Mouse (Mus musculus) myocyte (in vitro differentiated cells): ENCODE data around the gene Pnpla1. TPM values are rescaled to one million over a fixed set of nuclear protein-coding genes. Genes with fewer than 3 reads are reported as not detected.

Experiments
- H3K27me3 ChIP-seq: one replicate; pipeline ENCODE4 v1.6.1; 2011; ENCODE audit not compliant: control insufficient read depth, insufficient read depth, insufficient read length
- H3K36me3 ChIP-seq: one replicate; pipeline ENCODE4 v1.6.1; 2011; ENCODE audit not compliant: control insufficient read depth, insufficient read depth
- H3K4me2 ChIP-seq: one replicate; pipeline ENCODE4 v1.6.1; 2011; ENCODE audit warnings: low read depth, control low read depth
- H3K4me3 ChIP-seq: one replicate; pipeline ENCODE4 v1.5.1; 2011; ENCODE audit warnings: mild to moderate bottlenecking, control low read depth, moderate library complexity
- H3K79me2 ChIP-seq: one replicate; pipeline ENCODE4 v1.6.1; 2011; ENCODE audit not compliant: control insufficient read depth, insufficient read depth
- H3ac ChIP-seq: one replicate; pipeline ENCODE4 v1.6.1; 2011; ENCODE audit not compliant: control insufficient read depth, insufficient read length
- CEBPB ChIP-seq: IDR thresholded peaks from 2 replicates; pipeline ENCODE4 v1.6.1; 2011; ENCODE audit warnings: mild to moderate bottlenecking, moderate library complexity; ENCODE audit not compliant: poor library complexity, insufficient read depth, severe bottlenecking
- E2F4 ChIP-seq: IDR thresholded peaks from one replicate; pipeline ENCODE4 v1.6.1; 2011; ENCODE audit warnings: mild to moderate bottlenecking, control low read depth, moderate library complexity; ENCODE audit not compliant: insufficient read depth
- MAX ChIP-seq: IDR thresholded peaks from one replicate; pipeline ENCODE4 v1.6.1; 2011; ENCODE audit warnings: low read depth, mild to moderate bottlenecking, control low read depth
- MYOD1 ChIP-seq, 3 experiments: IDR thresholded peaks; one replicate each; pipeline ENCODE4 v1.6.1; 2011; ENCODE audit warnings: control low read depth in 2 of 3, low read depth in 2 of 3, mild to moderate bottlenecking in 2 of 3, moderate library complexity in 1 of 3; ENCODE audit not compliant: insufficient read length in 2 of 3, control insufficient read depth in 1 of 3
- MYOG ChIP-seq, 3 experiments: IDR thresholded peaks; one replicate each; pipeline ENCODE4 v1.6.1; 2011; ENCODE audit warnings: control low read depth in 2 of 3, low read depth in 2 of 3, mild to moderate bottlenecking in 2 of 3; ENCODE audit not compliant: insufficient read length in 2 of 3, control insufficient read depth in 1 of 3, insufficient read depth in 1 of 3
- POLR2A ChIP-seq: IDR thresholded peaks from one replicate; pipeline ENCODE4 v1.6.1; 2011; ENCODE audit warnings: low read depth, mild to moderate bottlenecking, control low read depth, moderate library complexity; ENCODE audit not compliant: insufficient read length
- POLR2AphosphoS2 ChIP-seq: IDR thresholded peaks from one replicate; pipeline ENCODE4 v1.6.1; 2011; ENCODE audit warnings: low read depth, control low read depth; ENCODE audit not compliant: insufficient read length
- REST ChIP-seq: IDR thresholded peaks from one replicate; pipeline ENCODE4 v1.6.1; 2011; ENCODE audit warnings: mild to moderate bottlenecking, control low read depth, moderate library complexity; ENCODE audit not compliant: insufficient read depth, insufficient read length
- SRF ChIP-seq: IDR thresholded peaks from one replicate; pipeline ENCODE4 v1.6.1; 2011; ENCODE audit warnings: low read depth; ENCODE audit not compliant: control insufficient read depth, insufficient read length
- TCF12 ChIP-seq: IDR thresholded peaks from one replicate; pipeline ENCODE4 v1.6.1; 2011; ENCODE audit warnings: mild to moderate bottlenecking, control low read depth; ENCODE audit not compliant: poor library complexity, insufficient read depth, severe bottlenecking
- TCF3 ChIP-seq: IDR thresholded peaks from one replicate; pipeline ENCODE4 v1.6.1; 2011; ENCODE audit warnings: low read depth, control low read depth; ENCODE audit not compliant: insufficient read length
- USF1 ChIP-seq: IDR thresholded peaks from one replicate; pipeline ENCODE4 v1.6.1; 2011; ENCODE audit warnings: low read depth, mild to moderate bottlenecking, control low read depth, moderate library complexity
- polyA plus RNA-seq: library from polyadenylated mRNA; unstranded; fragments of >200 nt; fragmentation: generic; extraction: Trizol; gene quantifications from one replicate; pipeline ENCODE4 v1.2.1, GENCODE M21; 2012; ENCODE audit warnings: missing spikeins

Gene Pnpla1
- polyA plus RNA-seq, 1 experiment: not detected

- no peaks in the 10 kb centered on the region for H3K27me3 ChIP-seq
- H3K36me3 ChIP-seq: no peaks in the 10 kb centered on the region
- no peak overlapping the region for H3ac ChIP-seq
- H3K79me2 ChIP-seq: no peaks in the 10 kb centered on the region
- no peak overlapping the region for H3K4me3 ChIP-seq
- TF ChIP-seq REST (no peak), TCF3 (no peak), POLR2A (no peak), MYOD1 (IDR thresholded peaks at IDR 0.05; ENCODE audit: control insufficient read depth in 1 of 3, insufficient read length in 2 of 3, low read depth in 2 of 3) (no peak), MAX (no peak), POLR2AphosphoS2 (no peak), E2F4 (no peak), SRF (no peak), USF1 (no peak)
- no peak overlapping the region for H3K4me2 ChIP-seq
These were observed 47.2 kb downstream of the Pnpla1 start for GRCm38 (mm10) chr17:28905377-28905916.

GRCm38 (mm10) chr17:28907959-28908358 lies 49.7 kb downstream of the Pnpla1 start:
- Histone ChIP-seq H3K36me3 (no peaks in the 10 kb centered on the region), H3K4me2 (no peak overlapping the region), H3K79me2 (no peaks in the 10 kb centered on the region), H3ac (no peak overlapping the region), H3K27me3 (no peaks in the 10 kb centered on the region), H3K4me3 (no peak overlapping the region)
- no peak for TF ChIP-seq MYOG (IDR thresholded peaks at IDR 0.05; ENCODE audit: control insufficient read depth in 1 of 3, insufficient read depth in 1 of 3, insufficient read length in 2 of 3, low read depth in 2 of 3)
- no peak for TF ChIP-seq CEBPB
- no peak for TF ChIP-seq USF1
- TF ChIP-seq POLR2AphosphoS2: no peak
- TF ChIP-seq MYOD1 (IDR thresholded peaks at IDR 0.05; ENCODE audit: control insufficient read depth in 1 of 3, insufficient read length in 2 of 3, low read depth in 2 of 3): no peak
- TF ChIP-seq MAX: no peak
- TF ChIP-seq POLR2A: no peak
- TF ChIP-seq SRF: no peak
- TF ChIP-seq TCF12: no peak

- H3K36me3 ChIP-seq: no peaks in the 10 kb centered on the region
- H3K27me3 ChIP-seq: no peaks in the 10 kb centered on the region
- H3K4me3 ChIP-seq: no peak overlapping the region
- H3K4me2 ChIP-seq: no peak overlapping the region
- TF ChIP-seq REST (no peak), MYOG (IDR thresholded peaks at IDR 0.05; ENCODE audit: control insufficient read depth in 1 of 3, insufficient read depth in 1 of 3, insufficient read length in 2 of 3, low read depth in 2 of 3) (no peak), CEBPB (no peak), TCF3 (no peak), E2F4 (no peak), POLR2A (no peak), USF1 (no peak), MAX (no peak), POLR2AphosphoS2 (no peak), SRF (no peak)
- H3ac ChIP-seq: no peak overlapping the region
- H3K79me2 ChIP-seq: no peaks in the 10 kb centered on the region
These were observed 51.2 kb downstream of the Pnpla1 start for GRCm38 (mm10) chr17:28909252-28909941.

GRCm38 (mm10) chr17:28910139-28910538 lies 51.9 kb downstream of the Pnpla1 start:
- Histone ChIP-seq H3ac (no peak overlapping the region), H3K4me2 (no peak overlapping the region)
- TF ChIP-seq E2F4 (no peak), USF1 (no peak), CEBPB (no peak), MYOD1 (IDR thresholded peaks at IDR 0.05; ENCODE audit: control insufficient read depth in 1 of 3, insufficient read length in 2 of 3, low read depth in 2 of 3) (no peak), POLR2AphosphoS2 (no peak), MAX (no peak), MYOG (IDR thresholded peaks at IDR 0.05; ENCODE audit: control insufficient read depth in 1 of 3, insufficient read depth in 1 of 3, insufficient read length in 2 of 3, low read depth in 2 of 3) (no peak), TCF12 (no peak), POLR2A (no peak), SRF (no peak), REST (no peak), TCF3 (no peak)

GRCm38 (mm10) chr17:28913200-28913599 lies 55.0 kb downstream of the Pnpla1 start:
- Histone ChIP-seq H3K4me2 (no peak overlapping the region), H3ac (no peak overlapping the region), H3K4me3 (no peak overlapping the region), H3K79me2 (no peaks in the 10 kb centered on the region), H3K36me3 (no peaks in the 10 kb centered on the region), H3K27me3 (no peaks in the 10 kb centered on the region)
- TF ChIP-seq MYOG (IDR thresholded peaks at IDR 0.05; ENCODE audit: control insufficient read depth in 1 of 3, insufficient read depth in 1 of 3, insufficient read length in 2 of 3, low read depth in 2 of 3) (no peak), POLR2AphosphoS2 (no peak), TCF3 (no peak), REST (no peak), E2F4 (no peak), MAX (no peak), POLR2A (no peak), USF1 (no peak), SRF (no peak), TCF12 (no peak), MYOD1 (IDR thresholded peaks at IDR 0.05; ENCODE audit: control insufficient read depth in 1 of 3, insufficient read length in 2 of 3, low read depth in 2 of 3) (no peak), CEBPB (no peak)

More at GRCm38 (mm10) chr17:28910139-28910538, 51.9 kb downstream of the Pnpla1 start:
- no peaks in the 10 kb centered on the region for H3K36me3 ChIP-seq
- no peaks in the 10 kb centered on the region for H3K79me2 ChIP-seq
- no peaks in the 10 kb centered on the region for H3K27me3 ChIP-seq
- no peak overlapping the region for H3K4me3 ChIP-seq
